Mouse (Mus musculus) neural tube, embryonic 14.5 days (tissue): ENCODE data around the gene Alpk3. TPM values are rescaled to one million over a fixed set of nuclear protein-coding genes. Genes with fewer than 3 reads are reported as not detected.
A peak's percentile ranks its signal among the peaks of the same experiment; 100 is the strongest.
"Not testable (repeated sequence)": the region's sequence is repeated elsewhere in the genome, so short reads cannot be mapped to it uniquely, and the experiment has no call there.

Experiments
- ATAC-seq: fragments of 200-750 bp; cut with Nextera tagmentation; 2 replicates; pipeline ENCODE4 v1.8.0; 2017; ENCODE audit warnings: low read depth, mild to moderate bottlenecking, moderate TSS enrichment, moderate library complexity
- H3K27ac ChIP-seq: fragments of 300-500 bp; sonication (generic); 2 replicates; pipeline ENCODE4 v1.5.1; 2014; ENCODE audit warnings: low read depth, mild to moderate bottlenecking, control low read depth, low read length, moderate library complexity, mixed read lengths
- H3K27me3 ChIP-seq: fragments of 300-500 bp; sonication (generic); 2 replicates; pipeline ENCODE4 v1.6.1; 2014; ENCODE audit warnings: low read length; ENCODE audit not compliant: control insufficient read depth, insufficient read depth
- H3K36me3 ChIP-seq: fragments of 300-500 bp; sonication (generic); 2 replicates; pipeline ENCODE4 v1.6.1; 2014; ENCODE audit warnings: low read length, mixed read lengths; ENCODE audit not compliant: control insufficient read depth, insufficient read depth
- H3K4me1 ChIP-seq: fragments of 300-500 bp; sonication (generic); 2 replicates; pipeline ENCODE4 v1.6.1; 2014; ENCODE audit warnings: low read length; ENCODE audit not compliant: control insufficient read depth, insufficient read depth
- H3K4me2 ChIP-seq: fragments of 300-500 bp; sonication (generic); 2 replicates; pipeline ENCODE4 v1.6.1; 2014; ENCODE audit warnings: mild to moderate bottlenecking, low read depth, low read length, control low read depth
- H3K4me3 ChIP-seq: fragments of 300-500 bp; sonication (generic); 2 replicates; pipeline ENCODE4 v1.5.1; 2014; ENCODE audit warnings: low read depth, low read length, control low read depth, mixed read lengths
- H3K9ac ChIP-seq: fragments of 300-500 bp; sonication (generic); replicated peaks from 2 replicates; pipeline ENCODE4 v1.6.1; 2014; ENCODE audit warnings: low read depth, mild to moderate bottlenecking, control low read depth, low read length, mixed read lengths
- H3K9me3 ChIP-seq: fragments of 300-500 bp; sonication (generic); 2 replicates; pipeline ENCODE4 v1.6.1; 2016; ENCODE audit warnings: low read length; ENCODE audit not compliant: control insufficient read depth
- WGBS: fragments of 180-500 bp; shearing (Covaris S2); extraction: QIAGEN DNeasy Blood & Tissue Kit; methylation state at CpG from one replicate; pipeline ENCODE4 v1.1.7; 2014; 5-methylcytosine and 5-hydroxymethylcytosine counted together
- polyA plus RNA-seq: library from polyadenylated mRNA; unstranded; fragments of >200 nt; fragmentation: Nextera tagmentation; extraction: Ambion mirVana; gene quantifications from 2 replicates; pipeline ENCODE4 v1.2.1, GENCODE M21; 2014

Gene Alpk3
- polyA plus RNA-seq, 1 experiment from 2014 or later, result 0.17 TPM

- Histone ChIP-seq H3K4me1 (no peaks in the 10 kb centered on the region), H3K36me3 (no peaks in the 10 kb centered on the region), H3K4me2 (no peak overlapping the region), H3K4me3 (no peak overlapping the region), H3K9me3 (no peaks in the 10 kb centered on the region), H3K9ac (no peak overlapping the region), H3K27me3 (no peaks in the 10 kb centered on the region), H3K27ac (no peak overlapping the region)
- ATAC-seq, result no peak
- 75% methylated on average over 6 of the region's 6 CpGs for WGBS
Observed at GRCm38 (mm10) chr7:81133416-81133815, 76.0 kb downstream of the Alpk3 start.

- Histone ChIP-seq H3K4me2 (no peak overlapping the region), H3K27ac (no peak overlapping the region), H3K4me1 (no peaks in the 10 kb centered on the region), H3K9me3 (no peaks in the 10 kb centered on the region), H3K9ac (no peak overlapping the region), H3K4me3 (no peak overlapping the region), H3K36me3 (no peaks in the 10 kb centered on the region), H3K27me3 (no peaks in the 10 kb centered on the region)
- no peak for ATAC-seq
- WGBS, result 69% methylated on average over 2 of the region's 2 CpGs
Observed at GRCm38 (mm10) chr7:81133941-81134340, 76.5 kb downstream of the Alpk3 start.

GRCm38 (mm10) chr7:81134614-81135067 lies 77.2 kb downstream of the Alpk3 start:
- Histone ChIP-seq H3K9me3 (no peaks in the 10 kb centered on the region), H3K27ac (no peak overlapping the region), H3K4me1 (no peaks in the 10 kb centered on the region), H3K4me2 (no peak overlapping the region), H3K9ac (no peak overlapping the region), H3K4me3 (no peak overlapping the region), H3K36me3 (no peaks in the 10 kb centered on the region), H3K27me3 (no peaks in the 10 kb centered on the region)
- 37% methylated on average over 9 of the region's 9 CpGs for WGBS
- ATAC-seq, result peak; percentile 85

- no peaks in the 10 kb centered on the region for H3K36me3 ChIP-seq
- no peak overlapping the region for H3K9ac ChIP-seq
- no peaks in the 10 kb centered on the region for H3K27me3 ChIP-seq
- H3K27ac ChIP-seq, result no peak overlapping the region
- H3K4me2 ChIP-seq, result no peak overlapping the region
- WGBS, result 89% methylated on average over 5 of the region's 5 CpGs
- no peak overlapping the region for H3K4me3 ChIP-seq
- H3K4me1 ChIP-seq, result no peaks in the 10 kb centered on the region
- H3K9me3 ChIP-seq, result no peaks in the 10 kb centered on the region
- ATAC-seq, result no peak
Observed at GRCm38 (mm10) chr7:81137292-81137691, 79.9 kb downstream of the Alpk3 start.

- ATAC-seq, result no peak
- Histone ChIP-seq H3K4me1 (no peaks in the 10 kb centered on the region), H3K36me3 (no peaks in the 10 kb centered on the region), H3K27ac (no peak overlapping the region), H3K27me3 (no peaks in the 10 kb centered on the region), H3K4me3 (no peak overlapping the region), H3K4me2 (no peak overlapping the region), H3K9me3 (no peaks in the 10 kb centered on the region), H3K9ac (no peak overlapping the region)
- 91% methylated on average over 7 of the region's 7 CpGs for WGBS
Observed at GRCm38 (mm10) chr7:81139100-81139499, 81.7 kb downstream of the Alpk3 start.

- H3K27me3 ChIP-seq, result no peaks in the 10 kb centered on the region
- WGBS, result 91% methylated on average over 5 of the region's 5 CpGs
- H3K4me1 ChIP-seq, result no peaks in the 10 kb centered on the region
- no peak overlapping the region for H3K9ac ChIP-seq
- no peak overlapping the region for H3K4me3 ChIP-seq
- no peak overlapping the region for H3K27ac ChIP-seq
- no peaks in the 10 kb centered on the region for H3K36me3 ChIP-seq
- no peak for ATAC-seq
- no peaks in the 10 kb centered on the region for H3K9me3 ChIP-seq
- H3K4me2 ChIP-seq, result no peak overlapping the region
Observed at GRCm38 (mm10) chr7:81139671-81140404, 82.4 kb downstream of the Alpk3 start.

GRCm38 (mm10) chr7:81141541-81141940 lies 84.1 kb downstream of the Alpk3 start:
- no peaks in the 10 kb centered on the region for H3K36me3 ChIP-seq
- no peaks in the 10 kb centered on the region for H3K27me3 ChIP-seq
- H3K9me3 ChIP-seq, result no peaks in the 10 kb centered on the region
- H3K9ac ChIP-seq, result no peak overlapping the region
- H3K4me1 ChIP-seq, result no peaks in the 10 kb centered on the region
- 48% methylated on average over 1 of the region's 1 CpGs for WGBS
- no peak overlapping the region for H3K4me2 ChIP-seq
- no peak overlapping the region for H3K27ac ChIP-seq
- H3K4me3 ChIP-seq, result no peak overlapping the region
- no peak for ATAC-seq

GRCm38 (mm10) chr7:81143056-81143455 lies 85.7 kb downstream of the Alpk3 start:
- H3K4me3 ChIP-seq, H3K27me3 ChIP-seq: not testable (repeated sequence)
- WGBS, result 78% methylated on average over 4 of the region's 4 CpGs

GRCm38 (mm10) chr7:81149759-81150158 lies 92.4 kb downstream of the Alpk3 start:
- H3K4me1 ChIP-seq, result no peaks in the 10 kb centered on the region
- ATAC-seq, result no peak
- H3K27ac ChIP-seq, result no peak overlapping the region
- H3K4me2 ChIP-seq, result no peak overlapping the region
- H3K9ac ChIP-seq, result no peak overlapping the region
- H3K9me3 ChIP-seq, result no peaks in the 10 kb centered on the region
- WGBS, result 90% methylated on average over 11 of the region's 11 CpGs
- H3K4me3 ChIP-seq, result no peak overlapping the region
- H3K36me3 ChIP-seq, result no peaks in the 10 kb centered on the region
- no peaks in the 10 kb centered on the region for H3K27me3 ChIP-seq

More at GRCm38 (mm10) chr7:81143056-81143455, 85.7 kb downstream of the Alpk3 start:
- not testable (repeated sequence) for H3K4me2 ChIP-seq, H3K4me1 ChIP-seq, ATAC-seq, H3K36me3 ChIP-seq, H3K27ac ChIP-seq, H3K9me3 ChIP-seq, H3K9ac ChIP-seq
